Mouse (Mus musculus) lung, adult 2 months (tissue): ENCODE data around the gene Cdc14b.

Experiments
- CTCF ChIP-seq: fragments of 200-500 bp; IDR thresholded peaks from 2 replicates; pipeline ENCODE4 v1.5.1; 2011; ENCODE audit warnings: mild to moderate bottlenecking, low read length, control low read depth; ENCODE audit not compliant: insufficient read depth
- POLR2A ChIP-seq: fragments of 200-500 bp; IDR thresholded peaks from 2 replicates; pipeline ENCODE4 v1.6.1; 2011; ENCODE audit warnings: low read depth, mild to moderate bottlenecking, control low read depth, low read length, borderline replicate concordance; ENCODE audit errors: extremely low read depth

DNA sequence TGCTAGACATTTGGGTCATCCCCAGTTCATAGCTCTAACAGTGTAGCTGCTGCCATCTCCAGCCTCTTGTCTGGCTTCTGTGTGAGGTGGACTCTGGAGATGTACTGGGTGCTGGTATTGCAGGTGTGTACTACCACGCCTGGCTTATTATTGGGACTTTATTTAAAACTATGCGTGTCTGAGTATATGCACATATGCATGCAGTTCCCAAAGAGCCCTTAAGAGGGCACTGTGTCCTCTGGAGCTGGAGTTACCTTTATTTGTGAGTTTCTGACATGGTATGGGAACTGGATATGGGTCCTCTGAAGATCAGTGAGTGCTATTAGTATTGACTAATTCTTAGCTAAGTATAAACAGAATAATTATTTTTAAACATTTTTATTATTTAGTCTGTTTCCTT lies 9.6 kb upstream of the Cdc14b start:
- TF ChIP-seq CTCF (no peak), POLR2A (no peak)
